Mouse (Mus musculus) bone marrow macrophage, adult 2 months (primary cell): ENCODE results near the gene Eif2b4.

Experiments
- CTCF ChIP-seq: IDR thresholded peaks from 2 replicates; pipeline ENCODE4 v1.5.1; 2012; ENCODE audit warnings: low read depth, mild to moderate bottlenecking, low read length, moderate library complexity
- POLR2A ChIP-seq: IDR thresholded peaks from 2 replicates; pipeline ENCODE4 v1.6.1; 2012; ENCODE audit warnings: mild to moderate bottlenecking, low read depth, low read length, borderline replicate concordance

- no peak for TF ChIP-seq CTCF
- no peak for TF ChIP-seq POLR2A
These were observed 55.6 kb downstream of the Eif2b4 start for GRCm38 (mm10) chr5:31137658-31138057.
